Mouse (Mus musculus): Measurements from ENCODE around the gene Ppp1r11.

Ppp1r11 gene

GRCm38 (mm10) chr17:36961125-36961524 lies 9.6 kb upstream of the Ppp1r11 start:
- DNase-seq (ENCODE audit: low spot score), result no peak

GRCm38 (mm10) chr17:36958884-36959283 lies 7.3 kb upstream of the Ppp1r11 start:
- DNase-seq (ENCODE audit: low spot score), result no peak

GRCm38 (mm10) chr17:36957999-36958743 lies 6.6 kb upstream of the Ppp1r11 start, which contains the start of the genes Znrd1 and Znrd1as:
Gene Znrd1, minus strand, starts transcription at chr17:36958559.
Gene Znrd1as, plus strand, starts transcription at chr17:36958592.
- DNase-seq (ENCODE audit: low spot score), result peak; percentile 90

GRCm38 (mm10) chr17:36953062-36953461 lies 1.5 kb upstream of the Ppp1r11 start:
- DNase-seq (ENCODE audit: low spot score), result no peak

- no peak for DNase-seq (ENCODE audit: low spot score)
These were observed 1.1 kb upstream of the Ppp1r11 start for GRCm38 (mm10) chr17:36952631-36953030.

GRCm38 (mm10) chr17:36949265-36949664 lies 2.3 kb downstream of the Ppp1r11 start:
- no peak for DNase-seq (ENCODE audit: low spot score)

- no peak for DNase-seq (ENCODE audit: low spot score)
These were observed 3.3 kb downstream of the Ppp1r11 start for GRCm38 (mm10) chr17:36948286-36948685.

- DNase-seq (ENCODE audit: low spot score), result no peak
These were observed 4.3 kb downstream of the Ppp1r11 start for GRCm38 (mm10) chr17:36947051-36947819.

- DNase-seq (ENCODE audit: low spot score), result no peak
These were observed 7.3 kb downstream of the Ppp1r11 start for GRCm38 (mm10) chr17:36944121-36944775.

GRCm38 (mm10) chr17:36943691-36944090 lies 7.8 kb downstream of the Ppp1r11 start:
- DNase-seq (ENCODE audit: low spot score), result no peak

- DNase-seq (ENCODE audit: low spot score), result no peak
These were observed 8.6 kb downstream of the Ppp1r11 start, which contains the start of gene Rnf39 for GRCm38 (mm10) chr17:36942791-36943471. Gene Rnf39, plus strand, starts transcription at chr17:36942918.

- no peak for DNase-seq (ENCODE audit: low spot score)
These were observed 9.2 kb downstream of the Ppp1r11 start for GRCm38 (mm10) chr17:36942391-36942790.

GRCm38 (mm10) chr17:36938056-36938455 lies 13.5 kb downstream of the Ppp1r11 start:
- DNase-seq (ENCODE audit: low spot score), result no peak

- DNase-seq (ENCODE audit: low spot score), result no peak
These were observed 19.7 kb downstream of the Ppp1r11 start for GRCm38 (mm10) chr17:36931806-36932205.

GRCm38 (mm10) chr17:36931130-36931529 lies 20.4 kb downstream of the Ppp1r11 start:
- no peak for DNase-seq (ENCODE audit: low spot score)

GRCm38 (mm10) chr17:36930233-36930632 lies 21.3 kb downstream of the Ppp1r11 start:
- no peak for DNase-seq (ENCODE audit: low spot score)

- no peak for DNase-seq (ENCODE audit: low spot score)
These were observed 22.2 kb downstream of the Ppp1r11 start for GRCm38 (mm10) chr17:36929236-36929932.

- DNase-seq (ENCODE audit: low spot score), result no peak
These were observed 23.9 kb downstream of the Ppp1r11 start for GRCm38 (mm10) chr17:36927496-36928120.

GRCm38 (mm10) chr17:36923491-36923890 lies 28.1 kb downstream of the Ppp1r11 start:
- DNase-seq (ENCODE audit: low spot score), result no peak

GRCm38 (mm10) chr17:36922715-36923114 lies 28.8 kb downstream of the Ppp1r11 start:
- no peak for DNase-seq (ENCODE audit: low spot score)

GRCm38 (mm10) chr17:36920239-36920638 lies 31.3 kb downstream of the Ppp1r11 start:
- no peak for DNase-seq (ENCODE audit: low spot score)

Measured in layer of hippocampus, adult 9-10 months (tissue).